Mouse (Mus musculus) right cerebral cortex, adult 18-20 months (tissue): ENCODE measurements around the gene Foxo1.
A peak's percentile ranks its signal among the peaks of the same experiment; 100 is the strongest.

Experiments used
- DNase-seq: peaks from one replicate; pipeline ENCODE4 v3.0.0; 2022; ENCODE audit warnings: mixed read lengths

Foxo1 gene

DNA sequence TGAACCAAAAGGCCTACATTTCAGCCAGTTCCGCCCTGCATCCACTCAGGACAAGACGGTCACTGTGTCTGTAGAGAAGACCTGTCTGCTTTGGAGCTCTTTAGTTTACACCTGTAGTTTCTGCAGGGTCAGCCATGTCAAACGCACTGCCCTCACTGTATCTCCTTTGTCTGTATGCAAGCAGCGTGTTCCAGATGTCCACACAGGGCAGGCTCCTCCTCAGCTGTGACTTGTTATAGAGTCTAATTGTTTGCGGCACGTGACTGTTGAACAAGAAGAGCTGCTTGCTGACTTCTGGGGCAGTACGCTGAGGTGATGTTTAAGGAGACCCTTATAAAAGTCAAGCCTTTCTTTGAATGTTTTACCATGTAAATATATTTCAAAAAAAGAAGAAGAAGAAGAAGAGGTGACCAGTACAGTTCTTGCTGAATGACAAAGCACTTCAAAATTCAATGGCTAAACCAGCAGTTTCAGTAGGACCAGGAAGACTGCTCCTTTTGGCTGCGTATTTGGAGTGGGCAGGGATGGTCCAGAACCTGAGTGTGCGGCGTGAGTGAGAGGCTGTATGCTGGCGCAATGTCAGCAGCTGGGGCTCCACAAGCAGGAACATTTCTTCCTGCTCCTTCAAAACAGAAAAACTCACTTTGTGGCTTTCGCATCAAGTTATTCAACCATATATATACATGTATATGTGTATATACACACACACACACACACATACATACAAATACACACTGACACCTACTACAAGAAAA lies 52.6 kb downstream of the Foxo1 start:
- DNase-seq: no peak

DNA sequence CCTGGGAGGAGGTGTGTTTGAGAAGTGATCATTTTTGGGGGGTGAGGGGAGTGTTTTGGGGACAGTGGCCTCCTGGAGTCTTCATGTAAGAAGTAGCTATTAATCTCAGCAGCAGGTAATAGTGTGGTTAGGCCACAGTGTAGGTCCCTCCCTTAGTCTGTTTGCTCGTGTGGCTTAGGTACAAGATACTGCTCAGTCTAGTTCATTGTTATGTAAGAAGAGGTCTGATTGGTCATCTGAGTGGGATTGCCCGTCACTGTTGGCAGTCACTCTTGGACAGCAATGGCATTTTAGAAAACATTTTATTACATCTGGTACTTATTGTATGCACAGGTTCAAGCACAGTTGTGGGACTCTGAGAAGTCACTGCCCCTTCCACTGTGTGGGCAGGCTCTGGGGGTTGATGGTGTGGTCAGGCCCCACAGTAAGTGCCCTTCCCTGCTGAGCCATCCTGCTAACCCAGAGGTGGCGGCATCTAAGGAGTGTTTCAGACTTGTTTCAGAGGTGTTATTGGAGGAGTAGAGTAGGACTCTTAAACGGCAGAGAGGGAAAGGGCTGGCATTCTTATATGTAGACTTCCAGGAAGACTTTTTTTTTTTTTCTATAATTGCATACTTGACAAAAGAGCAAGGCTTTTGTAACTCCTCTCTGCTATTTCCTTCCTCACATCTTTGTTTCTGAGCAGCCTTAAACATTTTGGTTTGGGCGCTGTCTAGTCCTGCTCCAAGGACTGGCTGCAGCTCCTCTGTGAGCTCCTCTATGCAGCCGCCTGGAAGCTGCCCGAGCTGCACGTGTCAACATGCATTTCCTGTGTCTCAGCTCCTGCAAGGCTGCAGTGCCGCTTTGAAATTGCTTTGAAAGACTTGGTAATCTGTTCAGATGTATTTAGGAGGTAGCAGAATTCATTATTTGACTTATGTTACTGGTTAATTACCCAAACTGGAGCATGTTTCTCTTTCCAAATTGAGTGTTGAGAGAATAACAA lies 54.6 kb downstream of the Foxo1 start:
- no peak for DNase-seq

- no peak for DNase-seq
These were observed 56.9 kb downstream of the Foxo1 start for GRCm38 (mm10) chr3:52325006-52325405.

DNA sequence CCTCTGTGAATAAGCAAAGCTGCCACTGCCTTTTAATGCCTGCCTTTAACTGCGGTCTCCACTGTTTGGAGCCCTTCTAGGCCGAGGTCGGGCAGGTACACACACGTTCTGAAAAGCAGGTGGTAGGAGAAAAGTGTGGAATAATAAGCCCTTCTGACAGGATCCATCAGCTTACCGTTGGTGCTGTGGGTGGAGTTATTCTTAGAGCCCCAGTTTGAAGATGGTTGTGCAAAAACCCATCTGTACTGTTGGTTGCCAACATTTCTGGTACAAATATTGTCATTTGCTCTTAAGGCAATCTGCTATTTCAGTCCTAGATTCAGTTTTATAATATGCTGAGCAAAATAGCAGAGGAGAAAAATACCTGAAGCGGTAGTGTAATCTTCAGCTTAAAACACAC lies 58.6 kb downstream of the Foxo1 start:
- peak; percentile 43 for DNase-seq

DNA sequence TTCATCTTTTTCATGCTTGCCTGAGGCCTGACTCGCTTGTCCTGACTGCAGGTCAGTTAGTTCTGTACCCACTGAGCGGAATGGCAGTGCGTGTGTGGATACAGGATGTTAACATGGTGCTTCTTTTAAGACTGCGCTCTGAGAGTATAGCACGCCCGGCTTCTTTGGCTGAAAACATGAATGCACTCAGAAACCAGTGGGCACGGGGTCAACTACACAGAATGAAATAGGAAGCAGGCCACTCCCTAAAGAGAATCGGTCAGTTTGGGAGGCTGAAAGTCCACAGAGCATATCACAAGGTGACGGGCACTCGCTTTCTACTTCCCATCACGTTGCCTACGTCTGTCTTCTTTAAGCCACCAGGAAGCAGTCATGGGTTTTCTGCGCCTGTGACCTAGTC lies 59.0 kb downstream of the Foxo1 start:
- DNase-seq: no peak

DNA sequence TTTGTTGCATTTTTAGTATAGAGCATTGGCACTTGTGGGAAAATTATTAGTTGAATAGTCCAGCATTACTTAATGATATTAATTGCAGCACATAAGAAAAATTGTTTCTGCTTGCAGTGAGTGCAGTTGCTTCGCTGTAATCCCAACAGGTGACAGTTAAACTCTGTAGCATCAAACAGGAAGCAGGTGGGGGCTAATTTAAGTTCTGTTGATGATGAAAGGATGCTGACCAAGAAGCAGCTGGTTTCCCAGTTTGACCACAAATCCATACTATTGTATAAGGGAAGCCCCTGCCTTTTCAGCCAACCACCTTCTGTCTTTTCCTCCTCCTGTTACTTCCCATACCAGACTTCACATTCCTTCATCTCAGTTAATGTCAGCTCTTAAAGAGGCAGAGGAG lies 63.6 kb downstream of the Foxo1 start:
- no peak for DNase-seq

GRCm38 (mm10) chr3:52338761-52339160 lies 70.6 kb downstream of the Foxo1 start:
- DNase-seq: no peak

DNA sequence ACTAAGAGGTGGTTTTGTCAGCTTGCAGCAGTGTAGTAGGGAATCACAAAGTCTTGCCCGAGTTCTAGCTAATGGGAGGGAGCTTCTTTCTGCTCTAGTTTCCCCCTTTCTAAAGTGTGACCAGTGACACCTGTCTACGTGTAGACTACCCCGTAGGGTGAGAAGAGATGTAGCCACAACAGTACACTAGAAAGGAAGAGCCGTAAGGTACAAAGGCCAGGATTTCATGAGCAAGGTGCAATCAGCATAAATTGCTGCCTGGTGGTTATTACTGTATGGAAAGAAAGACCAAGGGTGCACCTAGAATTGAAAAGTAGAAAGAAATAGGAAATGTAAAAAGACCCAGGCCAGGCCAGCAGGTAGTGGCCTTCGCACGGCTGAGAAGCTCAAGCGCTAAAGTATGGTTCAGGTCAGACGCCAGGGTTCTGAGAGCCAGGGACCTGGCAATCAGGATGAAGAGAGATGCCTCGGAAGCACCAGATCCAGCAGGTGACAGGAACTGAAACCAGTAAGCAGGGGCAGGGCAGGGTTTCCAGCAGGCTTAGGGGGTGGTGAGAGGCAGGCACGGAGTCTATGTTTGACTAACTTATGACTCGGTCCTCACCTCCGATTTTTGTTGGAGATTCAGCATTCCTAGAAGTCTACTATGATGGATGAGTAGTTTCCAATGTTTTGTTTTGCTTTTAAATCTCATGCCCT lies 72.3 kb downstream of the Foxo1 start:
- no peak for DNase-seq

GRCm38 (mm10) chr3:52342226-52342625 lies 74.1 kb downstream of the Foxo1 start:
- DNase-seq: peak; percentile 29

GRCm38 (mm10) chr3:52342801-52343200 lies 74.7 kb downstream of the Foxo1 start:
- DNase-seq: peak; percentile 41

GRCm38 (mm10) chr3:52343270-52344070 lies 75.3 kb downstream of the Foxo1 start:
- no peak for DNase-seq

GRCm38 (mm10) chr3:52345881-52346280 lies 77.7 kb downstream of the Foxo1 start:
- DNase-seq: no peak

GRCm38 (mm10) chr3:52346986-52347710 lies 79.0 kb downstream of the Foxo1 start:
- no peak for DNase-seq

GRCm38 (mm10) chr3:52347980-52348622 lies 80.0 kb downstream of the Foxo1 start:
- DNase-seq: no peak

DNA sequence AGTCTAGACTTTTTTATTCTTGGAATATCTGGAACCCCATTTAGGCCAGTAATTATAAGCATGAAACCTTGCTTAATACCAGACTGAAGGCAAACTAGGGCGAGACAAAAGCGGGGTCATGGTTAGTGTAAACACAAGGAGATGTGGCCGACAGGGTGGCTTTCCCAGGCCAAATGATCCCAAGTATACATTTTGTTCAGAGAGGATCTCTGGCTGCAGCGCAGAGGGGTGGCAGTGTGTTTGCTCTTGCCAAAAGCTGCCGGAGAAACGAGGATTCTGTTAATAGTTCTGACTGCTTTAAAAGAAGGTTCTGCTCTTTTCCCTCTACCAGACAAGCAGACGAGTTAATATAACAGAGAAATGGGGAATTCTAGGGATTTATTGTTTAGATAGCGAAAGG lies 82.5 kb downstream of the Foxo1 start:
- no peak for DNase-seq

DNA sequence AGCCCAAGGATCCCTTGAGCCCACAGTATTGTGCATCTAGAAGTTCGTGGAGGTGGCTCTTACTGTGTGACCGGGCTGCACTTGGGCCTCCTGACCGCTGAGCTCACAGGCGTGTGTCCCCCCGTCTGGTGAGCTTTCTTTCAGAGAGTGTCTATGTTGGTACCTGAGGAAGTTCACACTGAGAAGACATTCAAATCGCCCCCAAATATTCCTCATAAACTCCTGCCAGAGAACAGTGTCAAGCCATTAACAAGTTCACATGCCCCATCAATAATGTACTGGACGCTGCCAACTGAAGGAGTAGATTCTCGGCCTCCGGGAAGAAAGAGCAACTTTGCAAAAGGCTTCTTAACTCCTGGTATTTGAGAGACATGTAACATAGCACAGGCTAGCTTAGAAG lies 83.8 kb downstream of the Foxo1 start:
- no peak for DNase-seq

DNA sequence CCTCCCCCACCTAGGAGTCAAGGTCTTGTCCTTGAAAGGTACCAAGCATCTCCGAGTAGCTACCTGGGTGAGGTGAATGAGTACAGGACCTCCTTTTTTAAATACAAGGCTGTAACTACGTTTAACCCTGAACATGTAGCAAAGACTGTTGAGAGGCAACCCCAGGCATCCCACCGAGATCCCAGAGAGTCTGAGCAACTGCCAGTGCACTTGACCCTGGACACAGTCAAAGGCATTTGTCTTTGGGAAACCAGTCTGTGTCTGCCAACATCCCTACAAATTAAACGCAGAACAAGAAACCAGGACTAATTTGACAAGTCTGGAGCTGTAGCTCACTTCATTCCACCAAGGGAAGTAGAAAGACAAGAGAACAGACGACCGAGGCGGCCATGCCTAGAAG lies 86.1 kb downstream of the Foxo1 start:
- no peak for DNase-seq

DNA sequence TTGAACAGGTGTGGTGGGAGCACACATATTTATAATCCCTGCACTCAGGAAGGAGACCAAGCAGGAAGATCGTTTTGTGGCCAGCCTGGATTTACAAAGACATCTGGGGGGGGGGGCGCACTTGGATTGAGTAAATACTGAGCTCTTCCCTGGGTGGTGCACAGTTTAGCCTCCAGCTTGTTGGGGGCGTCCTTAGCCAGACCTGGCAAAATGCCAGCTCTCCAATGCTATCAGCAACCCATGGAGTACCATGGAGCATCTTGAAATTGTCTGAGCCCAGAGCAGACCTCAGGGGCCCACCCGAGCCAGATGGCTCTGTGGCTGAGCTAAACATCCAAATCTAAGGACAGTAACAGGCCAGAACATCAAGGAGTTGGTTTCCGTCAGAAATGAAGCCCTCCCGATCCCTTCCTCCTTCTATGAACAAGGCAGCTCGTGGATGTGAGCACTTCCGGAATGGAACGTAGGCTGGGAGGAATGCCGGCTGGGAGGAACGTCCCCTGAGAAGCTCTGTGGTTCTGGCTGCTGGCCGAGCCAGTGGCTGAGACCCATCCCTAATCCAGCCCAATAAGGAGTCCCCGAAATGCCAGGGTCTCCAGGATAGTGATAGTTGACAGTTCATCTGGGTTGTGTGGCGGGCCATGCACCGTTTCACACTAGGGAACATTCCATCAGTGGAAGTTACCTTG lies 89.3 kb downstream of the Foxo1 start:
- no peak for DNase-seq

DNA sequence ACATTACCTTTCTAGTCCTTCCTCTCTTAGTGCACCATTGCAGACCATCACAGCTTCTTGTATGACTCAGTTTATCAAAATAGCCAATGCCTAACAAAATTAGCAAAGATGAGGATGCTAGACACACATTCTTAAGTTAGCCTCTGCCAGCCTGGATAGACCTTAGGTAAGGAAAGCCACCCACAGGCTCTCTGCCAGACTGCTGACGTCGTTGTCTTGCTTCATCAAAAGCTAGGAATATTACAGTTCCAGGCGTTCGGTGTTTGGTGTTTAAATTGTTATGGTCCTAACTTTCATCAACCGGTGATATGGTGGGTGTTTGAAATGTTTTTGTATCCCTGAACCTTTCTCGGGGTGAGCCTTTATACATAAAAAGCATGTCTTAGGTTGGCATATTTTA lies 96.4 kb downstream of the Foxo1 start:
- no peak for DNase-seq

- no peak for DNase-seq
These were observed 101.1 kb downstream of the Foxo1 start for GRCm38 (mm10) chr3:52369204-52369603.
